9 mouse cellular contexts compared by ENCODE assay signal in the genomic region with DNA sequence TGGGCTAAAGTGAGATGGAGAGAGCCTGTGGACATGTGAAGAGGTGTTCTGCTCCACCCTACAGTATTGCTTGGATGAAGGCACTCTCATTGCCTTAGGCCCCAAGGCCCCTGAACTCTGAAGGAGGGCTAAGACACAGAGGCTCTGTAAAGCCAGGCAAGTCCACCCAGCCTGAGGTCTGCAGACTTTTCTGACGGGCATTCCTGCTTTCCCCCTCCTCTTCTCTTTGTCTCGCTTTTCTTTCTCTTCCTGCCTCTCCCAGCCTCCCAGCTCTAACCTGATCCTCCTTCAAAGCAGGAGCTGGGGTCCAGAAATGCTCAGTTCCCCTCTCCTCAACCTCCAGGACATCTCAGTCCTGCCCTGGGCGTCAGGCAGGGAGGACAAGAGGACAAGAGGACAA. TPM values are rescaled to one million over a fixed set of nuclear protein-coding genes. Genes with fewer than 3 reads are reported as not detected.
DNase-seq lines count a peak whose midpoint lies in the region; ATAC-seq lines count a peak whose summit lies in the region.
"Had no signal": no experiment of that assay in that cellular context is flagged by ENCODE, and none has a peak within 500 bp of the region (broad histone marks: within the 10 kb centered on the region; RNA-seq: fewer than 3 reads in every experiment).

No protein-coding gene starts in this region.

- WGBS in heart, embryonic 14.5 days: 42% methylated on average over 3 of the region's 3 CpGs
- 14% methylated on average over 3 of the region's 3 CpGs for WGBS in embryonic facial prominence, embryonic 11.5 days
- WGBS in hindbrain, embryonic 11.5 days: 7% methylated on average over 3 of the region's 3 CpGs
- 0% methylated on average over 3 of the region's 3 CpGs for WGBS in midbrain, embryonic 12.5 days

- intact Hi-C loops in heart, postnatal 14 days (cut with DNase I): no loop called here

- peak overlapping the region in 1 of 2 experiments; percentile 90; a peak in 1 of 4 replicates for H3K4me3 ChIP-seq in heart, embryonic 14.5 days (ENCODE audit: control insufficient read depth in 1 of 2, insufficient read depth in 1 of 2, low read depth in 1 of 2, low read length in 2 of 2)
- H3K4me3 ChIP-seq in embryonic facial prominence, embryonic 11.5 days (ENCODE audit: low read depth, low read length): peak overlapping the region; percentile 88
- H3K4me3 ChIP-seq in hindbrain, embryonic 11.5 days (ENCODE audit: low read depth, low read length): peak overlapping the region; percentile 94
- peak overlapping the region; percentile 96 for H3K4me3 ChIP-seq in midbrain, embryonic 12.5 days
- H3K4me3 ChIP-seq: liver, embryonic 15.5 days had no signal

- H3K36me3 ChIP-seq in heart, embryonic 14.5 days (ENCODE audit: control insufficient read depth, insufficient read depth, low read length): peaks cover 42% of the 10 kb centered on the region
- H3K36me3 ChIP-seq in embryonic facial prominence, embryonic 11.5 days (replicated peaks; ENCODE audit: control insufficient read depth, insufficient read depth, low read depth, low read length): peaks cover 18% of the 10 kb centered on the region
- peaks cover 15% of the 10 kb centered on the region for H3K36me3 ChIP-seq in hindbrain, embryonic 11.5 days (ENCODE audit: control insufficient read depth, insufficient read depth, low read length)
- H3K36me3 ChIP-seq in midbrain, embryonic 12.5 days: peaks cover 36% of the 10 kb centered on the region
- H3K36me3 ChIP-seq: liver, embryonic 15.5 days had no signal

- H3K4me1 ChIP-seq in heart, embryonic 14.5 days (ENCODE audit: control insufficient read depth in 2 of 2, insufficient read depth in 2 of 2, low read length in 2 of 2): peaks cover 34 to 64% of the 10 kb centered on the region in 2 experiments
- H3K4me1 ChIP-seq in embryonic facial prominence, embryonic 11.5 days (ENCODE audit: control insufficient read depth, insufficient read depth, low read length): peaks cover 35% of the 10 kb centered on the region
- H3K4me1 ChIP-seq in hindbrain, embryonic 11.5 days (replicated peaks; ENCODE audit: control insufficient read depth, insufficient read depth, low read length): peaks cover 38% of the 10 kb centered on the region
- H3K4me1 ChIP-seq in midbrain, embryonic 12.5 days: peaks cover 63% of the 10 kb centered on the region

- ATAC-seq in heart, embryonic 14.5 days (ENCODE audit: insufficient number of reproducible peaks, insufficient read depth, low FRiP score, low read depth): no peak
- ATAC-seq in embryonic facial prominence, embryonic 11.5 days (replicated peaks; ENCODE audit: insufficient number of reproducible peaks, low FRiP score, low TSS enrichment, low read depth): no peak
- no peak for ATAC-seq in hindbrain, embryonic 11.5 days (ENCODE audit: low FRiP score)
- no peak for ATAC-seq in midbrain, embryonic 12.5 days (ENCODE audit: low FRiP score, low read depth)
- no peak for ATAC-seq in frontal cortex, adult (ENCODE audit: low TSS enrichment)

- H3K4me2 ChIP-seq in heart, embryonic 14.5 days (ENCODE audit: low read length): peak overlapping the region; percentile 68
- H3K4me2 ChIP-seq in embryonic facial prominence, embryonic 11.5 days (ENCODE audit: low read depth, low read length): peak overlapping the region; percentile 95
- H3K4me2 ChIP-seq in hindbrain, embryonic 11.5 days (replicated peaks; ENCODE audit: low read depth, low read length): peak overlapping the region; percentile 93
- H3K4me2 ChIP-seq in midbrain, embryonic 12.5 days (replicated peaks): peak overlapping the region; percentile 96

- no peaks in the 10 kb centered on the region for H3K9me3 ChIP-seq in heart, embryonic 14.5 days (ENCODE audit: control insufficient read depth, low read length)
- H3K9me3 ChIP-seq in embryonic facial prominence, embryonic 11.5 days (replicated peaks; ENCODE audit: control insufficient read depth, low read length): no peaks in the 10 kb centered on the region
- no peaks in the 10 kb centered on the region for H3K9me3 ChIP-seq in hindbrain, embryonic 11.5 days (ENCODE audit: control insufficient read depth, low read length)
- no peaks in the 10 kb centered on the region for H3K9me3 ChIP-seq in midbrain, embryonic 12.5 days
- H3K9me3 ChIP-seq: liver, embryonic 15.5 days had no signal

- no peak for DNase-seq in heart, postnatal 14 days
- no peak for DNase-seq in embryonic facial prominence, embryonic 11.5 days (ENCODE audit: low spot score)
- DNase-seq in hindbrain, embryonic 11.5 days (ENCODE audit: low spot score): peak; percentile 33
- no peak for DNase-seq in layer of hippocampus, postnatal 14 days (ENCODE audit: low spot score in 2 of 2)
- DNase-seq in yolk sac, embryonic 10.5 days (ENCODE audit: low spot score): no peak

- peak overlapping the region; percentile 95; the same call in 1 of the 2 replicates for H3K9ac ChIP-seq in heart, embryonic 14.5 days (ENCODE audit: low read length)
- peak overlapping the region; percentile 100 for H3K9ac ChIP-seq in embryonic facial prominence, embryonic 11.5 days (replicated peaks; ENCODE audit: low read length)
- peak overlapping the region; percentile 99 for H3K9ac ChIP-seq in hindbrain, embryonic 11.5 days (ENCODE audit: low read depth, low read length)
- peak overlapping the region; percentile 100 for H3K9ac ChIP-seq in midbrain, embryonic 12.5 days (replicated peaks)

- no peak overlapping the region for H3K27ac ChIP-seq in heart, embryonic 14.5 days (replicated peaks in 1 of 2; ENCODE audit: control insufficient read depth in 1 of 2, insufficient read depth in 1 of 2, low read depth in 2 of 2, low read length in 2 of 2)
- 0 out of 2 replicates have a peak overlapping the region, but pooled peaks have one; percentile 21 for H3K27ac ChIP-seq in embryonic facial prominence, embryonic 11.5 days (replicated peaks; ENCODE audit: low read depth, low read length)
- H3K27ac ChIP-seq in hindbrain, embryonic 11.5 days (ENCODE audit: low read depth, low read length): 0 out of 2 replicates have a peak overlapping the region, but pooled peaks have one; percentile 24
- peak overlapping the region; percentile 99 for H3K27ac ChIP-seq in midbrain, embryonic 12.5 days (replicated peaks)
- H3K27ac ChIP-seq: liver, embryonic 15.5 days had no signal

- H3K27me3 ChIP-seq in heart, embryonic 14.5 days (ENCODE audit: control insufficient read depth, insufficient read depth, low read length): no peaks in the 10 kb centered on the region
- no peaks in the 10 kb centered on the region for H3K27me3 ChIP-seq in embryonic facial prominence, embryonic 11.5 days (ENCODE audit: control insufficient read depth, insufficient read depth, low read length)
- H3K27me3 ChIP-seq in hindbrain, embryonic 11.5 days (ENCODE audit: control insufficient read depth, insufficient read depth, low read length): no peaks in the 10 kb centered on the region
- no peaks in the 10 kb centered on the region for H3K27me3 ChIP-seq in midbrain, embryonic 12.5 days

RNA-seq across cellular contexts. Expression of gene Mex3a, which starts 2.8 kb away (rescaled TPM):
- 9.0 and 11.0 TPM in 2 replicates for polyA plus RNA-seq in heart, embryonic 14.5 days (2014; fragmentation: Nextera tagmentation; extraction: Ambion mirVana)
- total RNA-seq in heart, postnatal 14 days (2021): 1 to 10 TPM in 1 of 2 experiments, under 1 TPM in 1; 0.81 to 2.0 TPM
- polyA plus RNA-seq in embryonic facial prominence, embryonic 11.5 days (2014; fragmentation: Nextera tagmentation; extraction: Ambion mirVana): 40.1 and 41.0 TPM in 2 replicates
- 45.9 and 51.9 TPM in 2 replicates for polyA plus RNA-seq in hindbrain, embryonic 11.5 days (2014; fragmentation: Nextera tagmentation; extraction: Ambion mirVana)
- 47.8 and 49.9 TPM in 2 replicates for polyA plus RNA-seq in midbrain, embryonic 12.5 days (2016; fragmentation: Nextera tagmentation; extraction: Ambion mirVana)
- 10 to 100 TPM in 1 of 2 experiments, 1 to 10 TPM in 1; 9.0 to 10.7 TPM for total RNA-seq in layer of hippocampus, postnatal 14 days (2021)

RNA-seq across cellular contexts. Expression of gene Rab25, which starts 13.1 kb away (rescaled TPM):
- 0.30 TPM in 1 of 2 replicates, not detected in the other for polyA plus RNA-seq in heart, embryonic 14.5 days (2014; fragmentation: Nextera tagmentation; extraction: Ambion mirVana)
- total RNA-seq in heart, postnatal 14 days (2021): under 1 TPM in 1 of 2 experiments, not detected in 1; 0.33 TPM
- 3.7 and 4.0 TPM in 2 replicates for polyA plus RNA-seq in embryonic facial prominence, embryonic 11.5 days (2014; fragmentation: Nextera tagmentation; extraction: Ambion mirVana)
- 1.1 and 1.8 TPM in 2 replicates for polyA plus RNA-seq in hindbrain, embryonic 11.5 days (2014; fragmentation: Nextera tagmentation; extraction: Ambion mirVana)
- 0.21 and 0.47 TPM in 2 replicates for polyA plus RNA-seq in midbrain, embryonic 12.5 days (2016; fragmentation: Nextera tagmentation; extraction: Ambion mirVana)
- not detected for total RNA-seq in layer of hippocampus, postnatal 14 days (2021)
- polyA plus RNA-seq: liver, embryonic 15.5 days had no signal

RNA-seq across cellular contexts. Expression of gene Lamtor2, which starts 17.9 kb away (rescaled TPM):
- polyA plus RNA-seq in heart, embryonic 14.5 days (2014; fragmentation: Nextera tagmentation; extraction: Ambion mirVana): 75.6 and 87.5 TPM in 2 replicates
- total RNA-seq in heart, postnatal 14 days (2021): 10 to 100 TPM; 77.7 TPM
- polyA plus RNA-seq in embryonic facial prominence, embryonic 11.5 days (2014; fragmentation: Nextera tagmentation; extraction: Ambion mirVana): 77.4 and 82.0 TPM in 2 replicates
- 76.1 and 93.9 TPM in 2 replicates for polyA plus RNA-seq in hindbrain, embryonic 11.5 days (2014; fragmentation: Nextera tagmentation; extraction: Ambion mirVana)
- polyA plus RNA-seq in midbrain, embryonic 12.5 days (2016; fragmentation: Nextera tagmentation; extraction: Ambion mirVana): 137 and 152 TPM in 2 replicates
- total RNA-seq in layer of hippocampus, postnatal 14 days (2021): 100 to 1,000 TPM in 1 of 2 experiments, 10 to 100 TPM in 1; 96.1 to 113 TPM

RNA-seq across cellular contexts. Expression of gene Ubqln4, which starts 18.6 kb away (rescaled TPM):
- 37.4 and 37.5 TPM in 2 replicates for polyA plus RNA-seq in heart, embryonic 14.5 days (2014; fragmentation: Nextera tagmentation; extraction: Ambion mirVana)
- total RNA-seq in heart, postnatal 14 days (2021): 10 to 100 TPM; 55.4 to 60.0 TPM
- polyA plus RNA-seq in embryonic facial prominence, embryonic 11.5 days (2014; fragmentation: Nextera tagmentation; extraction: Ambion mirVana): 62.1 and 73.3 TPM in 2 replicates
- 62.6 and 66.3 TPM in 2 replicates for polyA plus RNA-seq in hindbrain, embryonic 11.5 days (2014; fragmentation: Nextera tagmentation; extraction: Ambion mirVana)
- polyA plus RNA-seq in midbrain, embryonic 12.5 days (2016; fragmentation: Nextera tagmentation; extraction: Ambion mirVana): 64.7 and 71.2 TPM in 2 replicates
- 10 to 100 TPM; 77.3 to 81.8 TPM for total RNA-seq in layer of hippocampus, postnatal 14 days (2021)

RNA-seq across cellular contexts. Expression of gene Lmna, which starts 25.2 kb away (rescaled TPM):
- polyA plus RNA-seq in heart, embryonic 14.5 days (2014; fragmentation: Nextera tagmentation; extraction: Ambion mirVana): 76.7 and 84.1 TPM in 2 replicates
- total RNA-seq in heart, postnatal 14 days (2021): 100 to 1,000 TPM; 128 TPM
- polyA plus RNA-seq in embryonic facial prominence, embryonic 11.5 days (2014; fragmentation: Nextera tagmentation; extraction: Ambion mirVana): 28.7 and 30.5 TPM in 2 replicates
- 22.5 and 22.8 TPM in 2 replicates for polyA plus RNA-seq in hindbrain, embryonic 11.5 days (2014; fragmentation: Nextera tagmentation; extraction: Ambion mirVana)
- 34.3 and 42.8 TPM in 2 replicates for polyA plus RNA-seq in midbrain, embryonic 12.5 days (2016; fragmentation: Nextera tagmentation; extraction: Ambion mirVana)
- total RNA-seq in layer of hippocampus, postnatal 14 days (2021): 10 to 100 TPM; 42.0 to 49.3 TPM

Comparison
In these comparisons a context has a peak if more than half of its experiments do, and no peak if none do; other contexts are left out.
1. H3K27ac ChIP-seq: peak in embryonic facial prominence, embryonic 11.5 days (single experiment), hindbrain, embryonic 11.5 days (single experiment) and midbrain, embryonic 12.5 days (single experiment); none in heart, embryonic 14.5 days (0 of 2).
2. Peak in every context shown above with its lines, with median percentiles within 50 percentile points of each other: H3K4me2 ChIP-seq and H3K9ac ChIP-seq.